Mouse (Mus musculus) limb, embryonic 13.5 days (tissue): Measurements from ENCODE around the gene Tmem256. TPM values are rescaled to one million over a fixed set of nuclear protein-coding genes. Genes with fewer than 3 reads are reported as not detected.

ENCODE experiments used
- ATAC-seq: fragments of 200-750 bp; cut with Nextera tagmentation; 2 replicates; pipeline ENCODE4 v1.8.0; 2017; ENCODE audit warnings: low read depth, moderate number of reproducible peaks, moderate TSS enrichment; ENCODE audit not compliant: low FRiP score
- H3K27ac ChIP-seq: fragments of 300-500 bp; sonication (generic); 2 replicates; pipeline ENCODE4 v1.5.1; 2015; ENCODE audit warnings: inconsistent platforms, mild to moderate bottlenecking, moderate library complexity
- H3K27me3 ChIP-seq: fragments of 300-500 bp; sonication (generic); 2 replicates; pipeline ENCODE4 v1.6.1; 2015; ENCODE audit warnings: mild to moderate bottlenecking, inconsistent platforms
- H3K36me3 ChIP-seq: fragments of 300-500 bp; sonication (generic); 2 replicates; pipeline ENCODE4 v1.6.1; 2015; ENCODE audit warnings: inconsistent platforms, mild to moderate bottlenecking, moderate library complexity
- H3K4me1 ChIP-seq: fragments of 300-500 bp; sonication (generic); 2 replicates; pipeline ENCODE4 v1.6.1; 2015; ENCODE audit warnings: inconsistent platforms
- H3K4me2 ChIP-seq: fragments of 300-500 bp; sonication (generic); replicated peaks from 2 replicates; pipeline ENCODE4 v1.6.1; 2015; ENCODE audit warnings: inconsistent platforms, mild to moderate bottlenecking, moderate library complexity
- H3K4me3 ChIP-seq: fragments of 300-500 bp; sonication (generic); 2 replicates; pipeline ENCODE4 v1.5.1; 2015; ENCODE audit warnings: moderate library complexity, mild to moderate bottlenecking, inconsistent platforms
- H3K9ac ChIP-seq: fragments of 300-500 bp; sonication (generic); 2 replicates; pipeline ENCODE4 v1.6.1; 2015; ENCODE audit warnings: mild to moderate bottlenecking, inconsistent platforms
- H3K9me3 ChIP-seq: fragments of 300-500 bp; sonication (generic); 2 replicates; pipeline ENCODE4 v1.6.1; 2016; ENCODE audit warnings: inconsistent platforms
- WGBS: fragments of 180-500 bp; shearing (Covaris S2); methylation state at CpG from one replicate; pipeline ENCODE4 v1.1.7; 2015; 5-methylcytosine and 5-hydroxymethylcytosine counted together
- polyA plus RNA-seq: library from polyadenylated mRNA; unstranded; fragments of >200 nt; fragmentation: Nextera tagmentation; extraction: Ambion mirVana; gene quantifications from 2 replicates; pipeline ENCODE4 v1.2.1, GENCODE M21; 2015

Gene Tmem256
- 368 and 376 TPM in 2 replicates for polyA plus RNA-seq

- H3K9me3 ChIP-seq: no peaks in the 10 kb centered on the region
- peaks cover 25% of the 10 kb centered on the region; the same call in 1 of the 2 replicates for H3K27me3 ChIP-seq
- peak; percentile 91 for ATAC-seq
- WGBS: under 1% methylated on average over 34 of the region's 34 CpGs
- peak within 1 kb of the TSS; percentile 81 for H3K4me3 ChIP-seq
- H3K4me1 ChIP-seq: peaks cover 43% of the 10 kb centered on the region
- H3K4me2 ChIP-seq: peak within 1 kb of the TSS; percentile 93
- peak within 1 kb of the TSS; percentile 93 for H3K27ac ChIP-seq
- peak within 1 kb of the TSS; percentile 91 for H3K9ac ChIP-seq
- peaks cover 8% of the 10 kb centered on the region for H3K36me3 ChIP-seq
Observed at GRCm38 (mm10) chr11:69837952-69838713, at the start of gene Tmem256. TSS of gene Tmem256 (plus strand) at chr11:69838514.

- H3K27ac ChIP-seq: no peak overlapping the region
- 59% methylated on average over 5 of the region's 5 CpGs for WGBS
- ATAC-seq: no peak
- 0 out of 2 replicates have a peak, but pooled peaks cover 4% of the 10 kb centered on the region for H3K4me1 ChIP-seq
- no peak overlapping the region for H3K9ac ChIP-seq
- H3K4me2 ChIP-seq: no peak overlapping the region
- H3K9me3 ChIP-seq: no peaks in the 10 kb centered on the region
- no peak overlapping the region for H3K4me3 ChIP-seq
- H3K27me3 ChIP-seq: peaks cover 13% of the 10 kb centered on the region
- H3K36me3 ChIP-seq: no peaks in the 10 kb centered on the region
Observed at GRCm38 (mm10) chr11:69789431-69789830, 48.9 kb upstream of the Tmem256 start.

GRCm38 (mm10) chr11:69791420-69791819 is 46.9 kb upstream of the Tmem256 start:
- H3K9ac ChIP-seq: no peak overlapping the region
- H3K4me2 ChIP-seq: no peak overlapping the region
- ATAC-seq: no peak
- H3K4me3 ChIP-seq: no peak overlapping the region
- no peak overlapping the region for H3K27ac ChIP-seq
- H3K36me3 ChIP-seq: no peaks in the 10 kb centered on the region
- H3K27me3 ChIP-seq: peaks cover 30% of the 10 kb centered on the region
- peaks cover 11% of the 10 kb centered on the region for H3K4me1 ChIP-seq
- H3K9me3 ChIP-seq: no peaks in the 10 kb centered on the region
- WGBS: 72% methylated on average over 5 of the region's 5 CpGs

GRCm38 (mm10) chr11:69793429-69793828 is 44.9 kb upstream of the Tmem256 start:
- no peak for ATAC-seq
- WGBS: 58% methylated on average over 5 of the region's 5 CpGs
- Histone ChIP-seq H3K27ac (no peak overlapping the region), H3K27me3 (peaks cover 49% of the 10 kb centered on the region), H3K36me3 (no peaks in the 10 kb centered on the region), H3K4me2 (no peak overlapping the region), H3K9ac (no peak overlapping the region), H3K4me3 (no peak overlapping the region), H3K4me1 (peaks cover 11% of the 10 kb centered on the region), H3K9me3 (no peaks in the 10 kb centered on the region)

- Histone ChIP-seq H3K9ac (peak within 1 kb of the TSS; percentile 66), H3K36me3 (no peaks in the 10 kb centered on the region), H3K27ac (peak within 1 kb of the TSS; percentile 56; the same call in 1 of the 2 replicates), H3K9me3 (no peaks in the 10 kb centered on the region), H3K4me1 (peaks cover 27% of the 10 kb centered on the region), H3K4me3 (peak within 1 kb of the TSS; percentile 54), H3K27me3 (peaks cover 69% of the 10 kb centered on the region), H3K4me2 (peak within 1 kb of the TSS; percentile 90)
- 2% methylated on average over 52 of the region's 52 CpGs for WGBS
- ATAC-seq: peak; percentile 97
Observed at GRCm38 (mm10) chr11:69795168-69795982, 42.9 kb upstream of the Tmem256 start, which contains the start of gene Chrnb1. TSS of gene Chrnb1 (minus strand) at chr11:69795943.

- Histone ChIP-seq H3K9ac (peak overlapping the region; percentile 66), H3K27me3 (peaks cover 70% of the 10 kb centered on the region), H3K36me3 (no peaks in the 10 kb centered on the region), H3K4me2 (peak overlapping the region; percentile 90), H3K27ac (0 out of 2 replicates have a peak overlapping the region, but pooled peaks have one; percentile 56), H3K4me3 (peak overlapping the region; percentile 54), H3K4me1 (peaks cover 33% of the 10 kb centered on the region), H3K9me3 (no peaks in the 10 kb centered on the region)
- no peak for ATAC-seq
- whole genome bisulfite sequencing: under 1% methylated on average over 13 of the region's 13 CpGs
Observed at GRCm38 (mm10) chr11:69795983-69796435, 42.3 kb upstream of the Tmem256 start.

GRCm38 (mm10) chr11:69797924-69798323 is 40.4 kb upstream of the Tmem256 start:
- whole genome bisulfite sequencing: 62% methylated on average over 7 of the region's 7 CpGs
- H3K9me3 ChIP-seq: no peaks in the 10 kb centered on the region
- H3K4me2 ChIP-seq: no peak overlapping the region
- no peaks in the 10 kb centered on the region for H3K36me3 ChIP-seq
- no peak for ATAC-seq
- no peak overlapping the region for H3K27ac ChIP-seq
- H3K9ac ChIP-seq: no peak overlapping the region
- H3K4me1 ChIP-seq: peaks cover 52% of the 10 kb centered on the region
- H3K27me3 ChIP-seq: peaks cover 88% of the 10 kb centered on the region
- no peak overlapping the region for H3K4me3 ChIP-seq

- no peaks in the 10 kb centered on the region for H3K36me3 ChIP-seq
- no peak overlapping the region for H3K27ac ChIP-seq
- peaks cover 91% of the 10 kb centered on the region for H3K27me3 ChIP-seq
- no peaks in the 10 kb centered on the region for H3K9me3 ChIP-seq
- H3K9ac ChIP-seq: 0 out of 2 replicates have a peak overlapping the region, but pooled peaks have one; percentile 25
- peak overlapping the region; percentile 92 for H3K4me2 ChIP-seq
- 28% methylated on average over 12 of the region's 12 CpGs for WGBS
- H3K4me1 ChIP-seq: peaks cover 69% of the 10 kb centered on the region
- H3K4me3 ChIP-seq: peak overlapping the region; percentile 57
- no peak for ATAC-seq
Observed at GRCm38 (mm10) chr11:69799394-69800137, 38.7 kb upstream of the Tmem256 start.

- WGBS: under 1% methylated on average over 11 of the region's 11 CpGs
- no peak for ATAC-seq
- peak overlapping the region; percentile 92 for H3K4me2 ChIP-seq
- peaks cover 91% of the 10 kb centered on the region for H3K27me3 ChIP-seq
- peak overlapping the region; percentile 79 for H3K9ac ChIP-seq
- no peaks in the 10 kb centered on the region for H3K9me3 ChIP-seq
- H3K27ac ChIP-seq: peak overlapping the region; percentile 61; the same call in 1 of the 2 replicates
- peaks cover 73% of the 10 kb centered on the region for H3K4me1 ChIP-seq
- no peaks in the 10 kb centered on the region for H3K36me3 ChIP-seq
- H3K4me3 ChIP-seq: peak overlapping the region; percentile 57
Observed at GRCm38 (mm10) chr11:69800138-69800391, 38.2 kb upstream of the Tmem256 start.

- Histone ChIP-seq H3K4me1 (peaks cover 70% of the 10 kb centered on the region), H3K27ac (peak overlapping the region; percentile 61; the same call in 1 of the 2 replicates), H3K27me3 (peaks cover 93% of the 10 kb centered on the region), H3K4me3 (peak overlapping the region; percentile 57), H3K9ac (peak overlapping the region; percentile 79), H3K36me3 (no peaks in the 10 kb centered on the region), H3K9me3 (no peaks in the 10 kb centered on the region), H3K4me2 (peak overlapping the region; percentile 92)
- WGBS: 1% methylated on average over 36 of the region's 36 CpGs
- ATAC-seq: peak; percentile 64
Observed at GRCm38 (mm10) chr11:69800392-69801197, 37.7 kb upstream of the Tmem256 start.
